Mouse (Mus musculus) cerebellum, adult 18-20 months (tissue): ENCODE data around the gene Irgc1.
A peak's percentile ranks its signal among the peaks of the same experiment; 100 is the strongest.
"Not testable (repeated sequence)": the region's sequence is repeated elsewhere in the genome, so short reads cannot be mapped to it uniquely, and the experiment has no call there.

Source experiments
- DNase-seq, 2 experiments: peaks; one replicate each; pipeline ENCODE4 v3.0.0; 2021

Irgc1 gene

DNA sequence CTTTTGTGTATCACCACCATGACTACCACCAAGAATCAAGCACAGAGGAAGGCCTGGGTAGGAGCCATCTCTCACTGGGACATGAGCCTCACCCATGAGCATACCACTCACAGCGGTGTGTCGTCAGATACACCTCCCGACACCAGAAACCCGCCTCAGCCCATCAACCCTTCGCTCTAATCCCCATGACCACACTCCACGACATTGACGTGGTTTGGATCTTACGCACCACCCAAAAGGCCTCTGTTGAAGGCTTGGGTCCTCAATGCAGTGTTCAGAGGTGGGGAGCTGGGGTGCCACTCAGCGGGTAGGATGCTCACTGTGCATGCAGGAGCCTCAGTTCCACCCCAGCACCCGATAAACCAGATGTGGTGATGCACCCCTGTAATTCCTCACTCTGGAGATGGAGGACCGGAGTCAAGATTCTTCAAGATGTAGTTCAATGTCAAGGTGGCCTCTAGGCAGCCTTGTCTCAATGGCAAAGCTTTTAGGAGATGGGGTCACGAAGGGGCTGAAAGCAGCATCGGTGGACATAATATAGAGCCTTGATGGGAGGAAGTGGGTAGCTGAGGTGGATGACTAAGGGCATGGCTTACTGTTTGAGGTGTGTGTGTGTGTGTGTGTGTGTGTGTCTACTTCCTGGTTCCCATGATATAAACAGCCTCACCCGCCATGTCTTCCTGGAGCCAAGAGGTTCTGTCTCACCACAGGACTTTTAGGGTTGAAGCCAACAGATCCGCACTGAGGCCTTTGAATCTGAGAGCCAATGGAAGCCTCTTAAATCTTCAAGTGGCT is 21.3 kb downstream of the Irgc1 start:
- no peak for DNase-seq

DNA sequence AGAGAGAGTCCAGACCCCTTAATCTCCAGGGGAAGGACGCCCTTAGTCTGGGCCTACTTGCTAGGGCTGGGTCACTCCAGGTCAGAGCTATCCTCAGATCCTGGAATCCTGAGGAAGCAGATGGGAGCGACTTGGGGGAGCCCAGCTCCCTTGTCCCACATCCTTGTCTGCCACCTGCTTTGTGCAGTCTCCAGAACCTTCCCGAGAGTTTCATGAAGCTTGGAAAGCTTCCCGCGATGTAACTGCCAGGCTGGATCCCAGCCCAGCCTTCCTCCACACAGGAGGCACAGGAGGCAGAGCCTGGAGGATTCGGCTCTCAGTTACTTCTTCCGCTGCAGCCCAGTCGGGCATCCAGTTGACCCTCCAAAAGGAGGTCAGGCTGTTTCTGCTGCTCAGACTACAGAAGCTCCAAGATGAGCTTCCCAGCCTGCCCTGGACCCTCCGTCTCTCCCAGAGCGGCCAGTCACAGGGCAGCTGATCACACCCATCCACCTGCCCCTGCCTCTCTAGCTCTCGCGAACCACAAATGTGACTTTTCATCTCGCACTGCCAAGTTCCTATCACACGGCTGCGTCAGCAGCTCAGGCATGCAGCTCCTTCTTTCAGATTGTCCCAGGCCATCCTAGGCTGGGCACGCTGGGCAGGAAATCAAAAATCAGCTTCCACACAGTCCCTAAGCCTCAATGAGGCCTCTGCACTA is 22.5 kb downstream of the Irgc1 start:
- DNase-seq, result peak; percentile 95 to 96

DNA sequence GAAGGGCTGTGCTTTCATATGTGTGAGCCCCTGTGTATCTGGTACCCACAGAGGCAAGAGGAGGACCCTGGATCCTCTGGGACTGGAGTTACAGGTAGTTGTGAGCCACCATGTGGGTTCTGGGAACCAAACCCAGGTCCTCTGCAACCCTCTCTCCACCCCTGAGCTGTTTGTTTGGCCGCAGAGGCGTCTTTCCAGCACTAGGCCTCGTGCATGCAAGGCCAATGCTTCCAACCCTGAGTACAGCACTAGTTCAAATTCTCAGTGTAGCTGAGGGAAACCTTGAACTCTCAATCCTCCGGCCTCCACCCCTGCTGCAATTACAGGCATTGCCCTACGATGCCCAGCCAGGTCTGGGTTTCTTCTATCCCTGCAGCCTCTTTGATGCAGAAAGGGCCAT is 23.4 kb downstream of the Irgc1 start:
- no peak for DNase-seq

DNA sequence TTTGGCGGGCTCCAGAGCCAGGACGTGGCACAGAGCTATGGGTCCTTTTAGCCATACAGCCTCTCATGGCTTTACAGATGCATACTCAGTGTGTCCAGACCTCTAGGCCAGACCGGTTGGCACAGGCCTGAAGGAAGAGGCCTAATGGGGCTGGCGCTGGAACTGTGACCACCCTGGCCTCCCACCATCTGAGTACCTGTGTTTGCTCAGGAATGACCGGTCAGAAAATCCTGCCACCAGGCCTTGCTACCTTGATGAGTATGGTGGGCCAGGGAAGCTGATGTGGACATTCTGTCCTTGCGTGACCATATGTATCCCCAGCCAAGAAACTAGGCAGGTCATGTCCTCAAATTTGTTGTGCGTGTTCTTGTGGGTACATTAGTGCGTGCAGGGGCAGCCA is 24.9 kb downstream of the Irgc1 start:
- DNase-seq, result no peak

DNA sequence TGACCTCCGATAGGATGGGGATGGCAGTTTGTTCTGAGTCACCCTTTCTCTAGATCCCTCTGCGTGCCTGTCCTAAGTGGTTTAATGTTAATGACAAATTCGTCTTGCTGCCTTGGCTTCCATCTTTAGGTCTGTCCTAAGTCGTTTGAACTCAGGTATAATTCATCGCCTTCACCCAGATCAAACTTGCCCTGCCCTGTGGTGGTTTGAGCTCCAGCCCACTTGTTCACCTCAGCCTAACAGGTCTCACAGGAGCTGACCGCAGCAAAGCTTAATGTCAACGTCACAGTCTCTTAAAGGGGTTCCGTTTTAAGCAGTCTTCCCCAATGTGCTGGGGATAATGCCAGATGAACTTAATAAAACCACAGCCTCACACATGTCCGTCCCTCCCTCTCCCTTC is 26.2 kb downstream of the Irgc1 start:
- no peak for DNase-seq

DNA sequence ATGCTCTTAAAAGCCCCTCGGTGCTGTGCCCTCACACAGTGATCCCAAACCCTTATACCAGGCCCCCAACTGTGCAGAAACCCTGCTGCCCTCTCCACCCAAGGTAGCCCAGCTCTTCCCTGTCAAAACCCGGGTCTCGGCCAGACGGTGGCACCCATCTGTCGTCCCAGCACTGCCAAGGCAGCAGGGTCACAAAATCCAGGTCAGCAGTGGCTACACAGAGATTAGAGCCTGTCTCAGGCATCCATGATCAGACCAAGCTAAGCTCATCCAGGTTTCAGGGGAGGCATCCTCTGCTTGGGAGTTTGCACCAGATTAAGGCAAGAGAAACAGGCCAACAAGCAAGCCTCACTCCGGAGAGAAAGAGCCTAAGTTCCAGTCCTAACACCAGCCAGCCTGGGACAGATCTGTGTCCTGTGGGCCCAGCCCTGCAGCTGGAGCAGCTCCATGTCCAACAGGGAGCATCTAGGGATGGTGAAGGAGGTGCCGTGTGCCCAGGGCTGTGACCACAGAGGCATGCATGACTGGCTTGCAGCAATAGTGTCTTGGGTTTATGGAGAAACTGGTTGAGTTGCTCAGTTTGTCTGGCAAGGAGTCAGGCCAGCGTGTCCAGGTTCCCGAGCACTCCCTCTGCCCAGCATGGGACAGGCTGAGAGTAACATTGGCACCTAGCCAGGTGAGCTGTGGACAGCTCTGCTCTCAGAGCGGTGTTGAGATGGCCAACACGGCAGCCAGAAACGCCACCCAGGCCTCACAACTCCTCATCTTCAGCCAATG is 28.0 kb downstream of the Irgc1 start:
- peak; percentile 80 to 85 for DNase-seq

DNA sequence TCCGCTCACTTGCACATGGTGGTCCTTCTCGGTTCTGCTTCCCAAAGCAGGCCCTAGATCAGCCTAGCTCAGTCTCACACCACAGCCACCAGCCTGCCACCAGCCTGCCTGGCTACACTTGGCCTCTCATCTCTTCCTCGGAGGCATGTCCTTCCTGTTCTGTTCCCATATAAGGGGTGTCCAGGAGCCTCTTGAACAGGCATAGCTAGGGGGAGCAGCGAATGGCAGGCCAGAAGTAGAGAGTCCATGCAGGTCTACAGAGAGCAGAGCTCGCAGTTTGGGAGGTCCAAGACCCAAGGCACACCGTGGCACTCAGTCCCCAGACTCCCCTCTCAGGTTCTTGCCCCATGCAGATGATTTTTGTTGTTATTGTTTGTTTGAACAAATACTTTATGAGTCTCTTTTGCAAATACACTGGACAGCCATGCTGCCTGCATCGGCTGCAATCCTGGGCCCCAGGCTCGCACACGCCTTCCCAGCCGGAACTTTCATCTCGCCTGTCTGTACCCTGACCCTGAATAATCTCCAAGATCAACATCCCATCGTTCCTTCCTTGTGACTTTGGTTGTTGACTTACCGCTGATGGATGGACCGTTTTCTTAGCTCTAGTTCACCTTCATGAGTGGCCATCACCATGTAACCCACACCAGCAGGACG is 28.9 kb downstream of the Irgc1 start:
- no peak for DNase-seq

DNA sequence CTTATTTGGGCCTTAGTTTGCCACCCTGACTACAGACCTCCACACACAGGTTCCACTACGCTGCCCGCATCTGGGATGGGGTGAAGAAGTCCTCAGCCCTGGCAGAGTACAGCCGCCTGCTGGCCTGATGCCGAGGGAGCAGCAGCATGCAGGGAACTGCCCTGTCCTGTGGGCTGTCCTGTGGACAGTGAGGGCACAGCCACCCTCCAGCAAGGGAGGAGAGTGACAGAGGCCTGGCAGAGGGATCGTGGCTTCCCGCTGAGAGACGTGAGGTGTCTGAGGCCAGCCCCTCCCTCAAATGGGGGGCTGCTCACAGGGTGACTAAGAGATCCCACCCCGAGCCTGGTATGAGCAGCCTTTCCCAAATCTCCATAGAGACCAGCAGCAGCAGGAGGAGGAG is 29.8 kb downstream of the Irgc1 start:
- DNase-seq, result peak; percentile 51 to 57

DNA sequence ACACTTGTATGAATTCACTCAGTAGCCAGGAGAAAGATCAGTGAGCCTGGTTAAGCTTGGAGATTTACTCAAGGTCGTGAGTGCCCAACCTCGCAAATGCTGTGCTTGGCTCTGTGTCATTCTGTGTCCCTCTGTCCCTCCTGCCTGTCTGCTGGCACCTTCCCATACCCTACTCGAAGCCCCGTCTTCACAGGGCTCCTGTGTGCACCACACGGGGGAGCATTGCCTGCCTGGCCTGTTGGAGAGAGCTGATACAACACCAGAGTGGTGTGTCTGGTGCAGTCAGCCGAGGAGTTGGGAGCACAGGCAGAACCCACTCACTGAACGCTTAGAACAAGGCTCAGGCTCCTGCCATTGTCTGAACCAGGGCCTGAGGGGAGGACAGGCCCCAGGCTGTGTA is 30.4 kb downstream of the Irgc1 start:
- no peak for DNase-seq

DNA sequence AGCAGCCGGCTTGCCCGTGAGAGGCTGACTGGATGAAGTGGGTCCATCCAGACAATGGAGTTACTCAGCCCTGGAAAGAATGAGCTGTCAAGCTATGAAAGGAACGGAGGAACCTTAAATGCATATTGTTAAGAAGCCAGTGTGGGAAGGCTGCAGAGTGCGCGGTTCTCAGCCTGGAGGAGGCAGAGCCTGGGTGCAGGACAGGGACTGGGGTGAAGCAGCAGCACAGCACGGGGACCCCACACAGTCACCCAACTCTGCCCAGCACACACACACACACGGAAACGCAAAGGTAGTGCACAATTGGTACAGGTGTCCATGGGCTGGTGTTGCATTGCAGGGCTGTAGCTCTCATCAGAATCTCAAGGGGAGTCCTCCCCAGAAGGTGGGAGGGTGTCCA is 32.5 kb downstream of the Irgc1 start:
- no peak for DNase-seq

DNA sequence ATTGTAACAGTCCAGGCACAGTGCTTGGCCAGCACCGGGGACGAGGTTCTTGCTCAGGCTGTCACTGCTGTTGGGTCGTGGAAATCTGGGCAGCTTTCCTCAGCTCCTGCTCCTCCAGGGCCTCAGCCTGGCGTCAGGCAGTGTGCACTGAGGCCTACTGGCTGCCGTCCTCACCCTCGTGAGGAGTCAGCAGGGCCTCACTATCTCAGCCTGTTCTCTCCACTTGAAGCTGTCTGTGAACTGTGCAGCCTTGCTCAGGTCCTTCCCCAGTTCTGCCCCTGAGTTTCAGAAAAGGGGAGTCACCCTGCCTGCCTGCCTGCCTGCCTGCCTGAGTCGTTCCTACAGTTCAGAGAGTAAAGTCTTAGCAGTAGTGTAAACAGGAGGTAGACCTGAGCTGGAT is 36.8 kb downstream of the Irgc1 start:
- no peak for DNase-seq

DNA sequence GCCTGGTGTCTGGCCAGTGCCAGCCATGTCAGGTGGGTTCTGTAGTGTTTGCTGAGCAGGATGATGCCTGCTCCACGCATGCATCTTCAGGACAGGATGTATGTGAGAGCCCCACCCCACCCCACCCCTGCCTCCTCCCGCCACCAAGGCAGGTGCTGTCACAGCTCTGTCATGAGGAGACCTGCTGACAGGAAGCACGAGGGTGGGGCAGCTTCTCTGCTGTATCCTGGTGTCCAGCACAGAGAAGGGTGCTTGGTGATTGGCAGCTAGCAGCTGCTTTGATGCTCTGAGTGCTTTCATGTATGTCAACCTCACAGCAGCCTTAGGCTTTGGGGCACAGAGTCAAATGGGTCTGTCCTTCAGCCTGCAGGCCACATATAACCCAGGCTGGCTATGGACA is 38.5 kb downstream of the Irgc1 start:
- DNase-seq, result no peak

DNA sequence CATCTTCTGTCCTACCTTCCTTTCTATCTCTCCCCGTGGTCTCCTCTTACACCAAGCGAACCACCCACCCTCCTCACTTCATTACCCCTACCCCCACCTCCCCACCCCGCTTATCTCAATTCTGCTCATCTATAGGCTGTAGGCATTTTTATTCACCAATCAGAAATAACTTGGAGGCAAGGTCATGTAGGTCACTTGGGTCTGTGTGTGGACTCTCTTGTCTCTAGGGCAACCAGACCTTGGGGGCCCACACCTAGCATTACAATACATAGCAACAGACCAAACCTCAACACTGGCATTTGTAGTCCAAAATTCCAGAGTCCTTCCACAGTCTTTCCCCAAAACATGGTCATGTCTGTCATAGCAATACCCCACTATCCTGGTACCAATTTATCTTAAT is 41.3 kb downstream of the Irgc1 start:
- no peak for DNase-seq

DNA sequence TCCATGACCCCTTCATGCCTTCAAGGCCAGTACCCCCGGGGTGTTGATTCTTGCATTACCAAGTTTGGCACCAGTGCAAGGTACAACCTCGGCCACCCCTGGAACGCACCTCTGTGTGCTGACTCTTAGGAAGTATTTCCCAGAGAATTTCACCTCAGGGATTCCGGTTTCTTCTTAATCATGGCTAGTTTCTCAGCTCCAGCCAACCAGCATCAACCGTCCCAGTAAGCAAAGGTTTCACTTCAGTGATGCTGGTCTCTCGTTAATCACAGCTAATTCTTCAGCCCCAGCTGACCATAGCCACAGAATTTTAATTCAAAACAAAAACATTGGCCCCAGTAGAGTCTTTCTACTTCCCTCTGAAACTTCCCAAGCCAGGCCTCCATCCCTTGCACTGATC is 42.0 kb downstream of the Irgc1 start:
- DNase-seq, result no peak

DNA sequence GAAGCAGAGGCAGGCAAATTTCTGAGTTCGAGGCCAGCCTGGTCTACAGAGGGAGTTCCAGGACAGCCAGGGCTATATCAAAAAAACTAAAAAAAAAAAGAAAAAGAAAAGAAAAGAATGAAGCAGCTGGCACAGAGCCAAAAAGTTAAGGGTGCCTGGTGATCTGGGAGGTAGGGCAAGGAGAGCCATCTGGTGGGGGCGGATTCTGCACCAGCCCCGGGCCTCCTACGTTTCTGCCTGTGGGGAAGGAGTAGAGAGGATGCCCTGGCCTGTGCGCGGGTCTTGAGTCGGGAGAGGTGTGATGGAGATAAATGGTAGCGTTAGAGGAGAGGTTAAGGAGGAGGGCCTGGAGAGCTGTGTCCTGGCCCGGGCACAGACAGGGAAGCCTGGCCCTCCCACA is 43.9 kb downstream of the Irgc1 start:
- no peak for DNase-seq

DNA sequence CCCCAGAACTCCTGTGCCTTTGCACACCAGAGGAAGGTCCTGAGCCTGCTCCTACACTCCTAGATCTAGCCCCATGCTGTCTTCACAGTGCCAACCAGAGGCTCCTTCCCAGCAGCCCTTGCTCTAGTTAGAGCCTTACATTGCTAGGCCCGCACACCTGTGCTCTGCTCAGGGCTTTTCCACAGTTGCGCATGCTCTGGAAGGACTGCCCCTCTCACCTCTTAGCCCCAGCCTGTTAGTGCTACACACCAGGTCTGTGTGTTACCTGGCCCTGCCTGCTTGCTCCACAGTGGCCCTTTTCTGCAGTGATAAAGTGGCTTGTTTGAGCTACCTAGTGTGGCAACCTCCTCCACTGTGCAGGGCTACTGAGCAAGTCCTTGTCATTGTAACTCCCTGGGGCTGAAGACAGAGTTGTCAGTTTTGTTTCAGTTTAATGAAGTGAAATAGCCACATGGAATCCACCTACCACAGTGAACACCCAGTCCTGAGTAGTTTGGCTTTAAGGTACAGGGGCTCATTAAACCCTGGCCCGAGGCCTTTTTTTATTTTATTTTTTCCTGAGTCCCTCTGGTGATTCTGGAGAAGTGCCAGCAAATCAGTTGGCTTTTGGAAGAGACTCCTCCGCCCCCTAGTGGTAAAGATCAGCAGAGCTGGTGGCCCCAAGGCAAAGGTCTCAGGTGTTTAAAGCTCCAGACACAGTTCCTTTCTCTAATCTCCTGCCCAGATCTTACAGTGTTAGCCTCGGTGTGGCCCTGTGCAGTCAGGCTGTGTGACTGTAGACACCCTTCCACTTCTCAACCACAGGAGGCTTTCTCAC is 45.4 kb downstream of the Irgc1 start:
- DNase-seq, result peak; percentile 79 to 85

DNA sequence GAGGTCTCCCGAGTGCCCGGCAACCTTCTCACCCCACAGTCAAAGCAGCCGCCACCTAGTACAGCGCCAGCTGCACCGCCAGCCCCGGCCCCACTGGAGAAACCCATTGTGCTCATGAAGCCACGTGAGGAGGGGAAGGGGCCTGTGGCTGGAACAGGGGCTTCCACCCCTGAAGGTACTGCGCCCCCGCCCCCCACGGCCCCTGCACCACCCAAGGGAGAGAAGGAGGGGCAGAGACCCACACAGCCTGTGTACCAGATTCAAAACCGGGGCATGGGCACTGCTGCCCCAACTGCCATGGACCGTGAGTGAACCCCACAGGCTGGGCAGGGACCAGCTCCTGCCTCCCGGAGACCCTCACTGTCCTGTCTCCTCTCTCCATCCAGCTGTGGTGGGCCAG is 46.4 kb downstream of the Irgc1 start:
- DNase-seq, result no peak

DNA sequence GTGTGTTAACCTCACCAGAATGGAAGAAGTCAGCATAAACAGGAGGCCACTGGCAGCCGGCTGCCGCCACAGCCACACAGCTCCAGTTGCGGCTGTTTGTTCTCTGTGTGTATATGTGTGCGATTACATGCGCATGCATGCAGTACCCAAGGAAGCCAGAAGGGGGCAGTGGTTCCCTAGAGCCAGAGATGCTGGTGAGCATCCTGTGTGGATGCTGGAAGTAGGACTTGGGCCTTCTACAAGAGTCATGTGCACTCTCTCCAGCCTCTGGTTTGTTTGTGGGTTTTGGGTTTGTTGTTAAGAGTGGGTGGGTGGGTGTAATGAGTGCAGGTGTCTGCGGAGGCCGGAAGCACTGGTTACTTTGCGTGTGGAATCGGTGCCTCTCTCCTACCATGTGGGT is 49.2 kb downstream of the Irgc1 start:
- DNase-seq, result no peak

DNA sequence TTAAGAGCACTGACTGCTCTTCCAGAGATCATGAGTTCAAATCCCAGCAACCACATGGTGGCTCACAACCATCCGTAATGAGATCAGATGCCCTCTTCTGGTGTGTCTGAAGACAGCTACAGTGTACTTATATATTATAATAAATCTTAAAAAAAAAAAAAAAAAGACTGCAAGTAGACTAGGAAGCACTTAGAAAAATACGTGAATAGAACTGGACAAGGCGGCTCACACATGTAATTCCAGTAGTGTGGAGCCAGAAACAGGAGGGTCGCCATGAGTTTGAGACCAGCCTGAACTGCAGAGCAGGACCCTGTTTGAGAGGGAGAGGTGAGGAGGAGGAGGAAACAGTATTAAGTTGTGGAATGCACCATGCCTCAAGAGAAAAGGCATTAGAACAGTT is 51.6 kb downstream of the Irgc1 start:
- not testable (repeated sequence) for DNase-seq

DNA sequence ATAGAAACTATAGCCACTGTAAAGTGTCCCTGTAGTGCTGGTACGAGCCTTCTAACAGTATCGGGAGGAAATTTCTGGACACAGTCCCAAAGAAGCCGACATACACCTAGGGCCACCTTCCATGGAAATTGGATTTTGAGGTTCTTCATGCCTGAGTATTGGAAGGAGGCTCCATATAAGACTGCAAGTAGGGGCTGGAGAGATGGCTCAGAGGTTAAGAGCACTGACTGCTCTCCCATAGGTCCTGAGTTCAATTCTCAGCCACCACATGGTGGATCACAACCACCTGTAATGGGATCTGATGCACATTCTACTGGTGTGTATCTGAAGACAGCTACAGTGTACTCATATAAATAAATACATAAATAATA is 52.0 kb downstream of the Irgc1 start:
- no peak for DNase-seq

DNA sequence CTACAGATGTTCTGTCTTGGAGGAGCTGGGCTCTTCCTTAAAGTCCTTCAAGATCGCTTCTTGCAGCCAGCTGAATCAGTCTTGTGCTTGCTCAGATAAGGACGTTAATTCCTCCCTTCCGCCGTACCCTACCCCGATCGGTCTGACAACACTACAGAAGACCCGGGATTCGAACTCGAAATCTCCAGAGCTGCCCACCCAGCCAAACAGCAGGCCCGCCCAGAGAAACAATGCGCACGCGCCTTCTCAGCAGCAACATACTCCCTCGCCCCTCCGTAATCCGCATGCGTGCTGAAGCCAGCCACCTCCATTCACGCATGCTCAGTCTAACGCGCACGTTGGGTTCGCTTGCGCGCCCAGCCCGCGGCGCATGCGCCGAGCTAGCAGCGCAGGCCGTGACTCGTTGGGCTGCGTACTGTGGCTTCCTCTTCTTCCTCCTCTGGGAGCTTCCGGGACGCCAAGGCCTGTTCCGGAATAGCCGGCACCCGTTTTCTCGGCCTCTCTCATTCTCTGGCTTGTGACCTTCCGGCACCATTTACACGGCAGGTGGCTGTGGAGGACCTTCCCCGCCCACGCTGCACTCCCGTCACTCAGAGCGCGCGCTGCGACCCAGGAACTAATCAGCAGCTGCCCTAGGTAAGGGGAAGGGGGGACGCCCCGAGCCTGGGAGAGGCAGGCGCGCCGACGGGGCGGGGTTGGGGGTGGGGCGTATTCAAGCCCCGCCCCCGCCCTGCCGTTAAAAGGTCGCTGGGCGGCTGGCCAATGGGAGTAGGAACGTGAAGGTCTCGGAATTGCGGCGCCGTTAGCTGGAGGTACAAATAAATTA is 52.6 kb downstream of the Irgc1 start, which contains the start of gene Smg9:
Smg9 (plus strand) TSS at position 364 of the 826 bp plus-strand sequence.
- DNase-seq, result peak; percentile 97 to 98
